Mouse (Mus musculus) adrenal gland, adult (tissue): ENCODE measurements around the gene Prss41.
"Not testable (repeated sequence)": the region's sequence is repeated elsewhere in the genome, so short reads cannot be mapped to it uniquely, and the experiment has no call there.

Source experiments
- DNase-seq, 2 experiments: peaks; one replicate each; pipeline ENCODE4 v3.0.0; 2022 to 2023; ENCODE audit warnings: low spot score in 1 of 2; ENCODE audit not compliant: inconsistent age in 2 of 2

Gene Prss41

DNA sequence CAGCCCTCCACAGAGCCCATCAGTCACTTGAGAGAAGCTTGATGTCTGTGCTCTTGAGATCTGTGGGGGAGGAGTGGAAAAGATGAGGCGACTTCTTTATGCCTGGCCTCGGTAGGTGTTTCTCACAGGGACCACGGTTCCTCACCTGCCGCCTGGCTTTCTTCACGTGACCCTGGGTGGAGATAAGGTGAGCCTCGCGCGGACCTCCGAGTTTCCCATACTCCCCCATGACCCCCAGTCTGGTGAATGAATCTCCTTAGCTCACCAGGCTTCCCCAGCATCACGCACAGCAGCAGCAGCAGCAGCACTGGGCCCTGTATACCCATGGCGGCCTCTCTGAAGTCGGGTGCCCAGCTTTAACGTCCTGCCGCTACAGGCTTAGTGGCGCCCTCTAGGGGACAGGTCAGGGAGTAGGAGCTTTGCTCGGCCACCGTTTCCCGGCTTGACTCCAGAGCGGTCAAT lies at the start of gene Prss41, which contains the start of gene Prss32:
Prss41 (minus strand) TSS at position 361 of the 462 bp plus-strand sequence.
Prss32 (plus strand) TSS at position 44 of the 462 bp plus-strand sequence.
- DNase-seq = peak; percentile 68 to 86

DNA sequence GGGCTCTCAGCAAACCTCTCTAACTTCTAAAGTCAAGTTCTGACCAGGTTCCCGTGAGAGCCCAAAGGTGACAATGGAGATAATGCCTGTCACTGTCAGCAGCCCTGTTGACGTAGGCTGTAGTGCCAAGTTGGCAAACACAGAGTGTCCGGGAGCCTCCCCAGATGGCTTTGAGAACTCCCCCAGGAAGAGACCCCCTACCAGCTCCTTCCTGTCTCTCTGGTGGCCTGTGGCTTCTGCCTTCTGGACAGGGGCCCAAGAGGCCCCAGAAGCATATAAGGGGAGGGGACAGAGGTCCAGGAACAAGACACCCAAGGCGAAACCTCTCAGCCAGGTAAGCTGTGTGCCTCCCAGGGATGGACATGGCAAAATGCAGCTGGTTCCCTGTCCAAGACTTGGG lies 36.6 kb upstream of the Prss41 start, which contains the start of the genes Dcpp1 and Dcpp2:
Dcpp1 (plus strand) TSS at position 301 of the 400 bp plus-strand sequence.
Dcpp2 (plus strand) TSS at position 305 of the 400 bp plus-strand sequence.
- not testable (repeated sequence) for DNase-seq

DNA sequence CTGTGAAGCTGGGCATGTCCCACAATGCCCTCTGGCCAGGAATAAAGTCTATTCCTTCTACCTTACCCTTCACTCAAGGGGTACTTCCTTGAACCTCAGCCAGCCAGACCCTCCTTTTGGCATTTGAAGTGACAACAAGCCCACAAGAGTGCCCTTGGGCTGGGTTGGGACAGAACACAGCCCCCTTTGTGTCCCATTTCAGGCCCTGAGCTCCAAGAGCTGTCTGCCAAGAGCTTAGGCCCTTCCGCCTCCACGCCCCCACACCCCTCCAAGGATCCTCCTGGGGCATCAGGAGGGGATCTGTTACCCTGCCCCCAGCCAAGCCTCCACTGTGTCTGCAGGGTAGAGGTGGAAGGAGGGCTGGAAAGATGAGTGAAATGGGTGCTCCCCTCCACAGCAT lies 33.2 kb upstream of the Prss41 start:
- DNase-seq = no peak

DNA sequence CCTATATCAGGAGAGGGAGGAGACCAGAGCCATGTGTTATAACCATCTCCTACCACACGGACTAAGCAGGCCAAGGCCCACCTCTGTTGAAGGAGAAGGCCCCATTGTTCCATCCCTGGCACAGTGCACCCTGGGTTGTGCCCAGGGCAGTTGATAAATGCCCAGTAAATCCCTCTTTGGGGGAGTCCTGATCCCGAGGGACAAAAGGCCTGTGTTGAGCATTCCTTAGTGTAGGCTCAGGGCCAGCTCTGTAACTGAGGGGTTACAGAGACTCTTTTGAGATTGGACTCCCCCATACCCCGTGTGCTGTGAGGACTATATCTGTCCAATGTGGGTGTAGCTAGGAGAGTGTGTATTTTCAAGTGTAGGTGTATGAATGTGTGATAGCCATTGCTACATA lies 32.8 kb upstream of the Prss41 start:
- no peak for DNase-seq

DNA sequence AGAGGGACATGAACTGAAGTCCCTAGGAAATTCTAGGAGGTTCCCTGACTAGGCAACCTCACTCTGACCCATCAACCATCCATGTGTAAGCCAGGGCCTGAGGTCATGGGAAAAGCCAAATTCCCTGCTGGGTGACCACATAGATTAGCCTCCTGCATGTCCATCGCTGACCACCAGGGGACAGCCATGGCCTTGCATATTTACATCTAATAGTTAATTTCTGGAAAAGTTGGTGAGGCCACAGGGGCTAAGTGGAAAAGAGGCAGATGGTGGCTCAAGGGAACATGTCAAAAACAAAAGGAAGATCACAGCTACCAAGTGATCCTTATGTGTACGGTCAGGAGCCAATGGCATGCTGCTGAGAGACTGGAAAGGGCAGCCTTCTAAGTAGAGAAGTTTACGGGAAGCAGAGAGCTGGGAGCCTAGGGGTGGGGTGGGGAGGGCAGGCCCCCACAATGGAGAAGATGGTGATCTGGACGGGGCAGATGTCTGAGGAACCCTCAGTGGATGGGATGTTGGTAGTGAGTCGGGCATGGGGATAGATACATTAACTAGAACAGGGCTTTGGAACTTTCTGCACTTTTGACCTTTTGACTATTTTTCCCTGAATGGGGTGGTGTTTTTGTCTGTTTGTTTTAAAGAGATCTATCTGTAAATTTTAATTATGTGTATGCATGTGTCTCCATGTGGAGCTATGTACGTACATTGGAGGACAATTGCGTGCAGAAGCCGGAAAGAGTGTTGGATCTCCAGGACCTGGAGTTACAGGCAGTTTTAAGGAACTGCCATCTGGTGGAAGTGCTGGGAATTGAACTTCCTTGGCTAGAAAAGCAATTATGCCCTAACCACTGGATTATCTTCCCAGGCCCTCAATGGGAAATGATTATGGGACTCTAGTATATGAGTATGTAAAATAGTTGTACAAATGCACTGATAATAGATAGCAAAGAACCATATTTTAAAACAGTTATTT lies 30.2 kb upstream of the Prss41 start:
- DNase-seq = peak; percentile 46 to 82

DNA sequence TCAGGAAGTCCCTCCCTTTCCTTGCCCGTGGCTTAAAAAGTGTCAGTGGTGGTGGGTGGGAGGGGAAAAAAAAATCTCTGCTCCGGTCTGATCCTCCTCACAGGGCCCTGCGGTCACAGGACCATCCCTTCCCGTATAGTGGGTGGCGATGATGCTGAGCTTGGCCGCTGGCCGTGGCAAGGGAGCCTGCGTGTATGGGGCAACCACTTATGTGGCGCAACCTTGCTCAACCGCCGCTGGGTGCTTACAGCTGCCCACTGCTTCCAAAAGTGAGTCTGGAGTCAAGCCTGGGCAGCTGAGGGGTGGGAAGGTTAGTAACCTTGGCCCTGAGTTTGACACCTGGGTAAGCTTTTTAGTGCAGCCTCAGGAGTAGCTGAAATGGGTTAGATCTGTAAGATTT lies 24.5 kb upstream of the Prss41 start:
- DNase-seq = no peak

DNA sequence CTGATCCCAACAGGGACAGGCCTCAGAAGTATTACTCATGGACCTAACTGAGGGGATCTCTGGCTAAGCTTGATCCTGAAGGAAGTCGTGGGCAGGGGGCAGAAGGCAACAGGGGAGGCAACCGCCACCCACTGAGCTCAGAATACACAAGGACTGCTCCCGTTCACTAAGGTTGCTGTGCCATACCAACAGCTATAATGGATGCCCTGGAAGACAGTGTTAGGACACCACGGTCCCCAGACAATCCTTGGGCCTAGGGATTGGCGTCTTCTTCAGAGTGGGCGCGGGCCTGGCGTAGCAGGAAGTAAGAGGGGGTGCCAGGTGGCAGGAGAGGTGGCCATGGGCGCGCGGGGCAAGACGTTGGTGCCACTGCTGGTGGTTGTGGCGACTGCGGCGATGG lies 23.8 kb upstream of the Prss41 start, which contains the start of gene Prss21:
Prss21 (plus strand) TSS at position 301 of the 400 bp plus-strand sequence.
- DNase-seq = no peak

DNA sequence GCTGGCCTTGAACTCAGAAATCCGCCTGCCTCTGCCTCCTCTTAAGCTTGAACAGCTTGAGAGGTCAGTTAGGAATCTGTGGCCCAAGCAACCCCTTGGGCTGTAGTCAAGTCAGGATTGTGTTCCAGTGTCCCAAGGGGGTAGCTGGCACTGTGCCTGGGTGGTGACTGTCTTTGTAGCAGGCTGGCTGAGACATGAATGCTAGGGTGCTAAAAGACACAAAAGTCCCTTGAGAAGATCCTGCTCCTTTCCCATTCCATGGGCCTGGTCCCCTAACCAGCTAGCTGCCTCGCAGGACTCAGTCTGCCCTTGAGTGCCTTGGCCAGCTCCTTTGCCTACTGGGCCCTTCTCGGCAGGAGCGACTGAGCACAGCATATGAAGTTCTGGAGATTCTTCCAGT lies 19.0 kb upstream of the Prss41 start:
- no peak for DNase-seq

DNA sequence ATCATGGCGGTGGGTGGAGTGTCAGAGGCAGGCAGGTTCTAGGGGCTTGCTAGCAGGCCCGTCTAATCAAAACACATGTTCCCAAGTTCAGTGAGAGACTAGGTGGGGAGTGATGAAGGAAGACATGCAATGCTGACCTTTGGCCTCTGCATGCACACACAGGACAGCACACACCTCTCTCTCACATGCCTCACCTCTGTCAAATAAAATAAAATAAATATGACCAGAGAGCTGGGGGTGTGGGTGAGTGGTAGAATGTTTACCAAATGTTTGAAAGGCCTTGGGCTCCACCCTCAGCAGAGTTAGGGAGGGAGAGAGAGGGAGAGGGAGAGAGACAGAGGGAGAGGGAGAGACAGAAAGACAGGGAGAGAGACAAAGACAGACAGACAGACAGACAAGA lies 13.9 kb upstream of the Prss41 start:
- no peak for DNase-seq

DNA sequence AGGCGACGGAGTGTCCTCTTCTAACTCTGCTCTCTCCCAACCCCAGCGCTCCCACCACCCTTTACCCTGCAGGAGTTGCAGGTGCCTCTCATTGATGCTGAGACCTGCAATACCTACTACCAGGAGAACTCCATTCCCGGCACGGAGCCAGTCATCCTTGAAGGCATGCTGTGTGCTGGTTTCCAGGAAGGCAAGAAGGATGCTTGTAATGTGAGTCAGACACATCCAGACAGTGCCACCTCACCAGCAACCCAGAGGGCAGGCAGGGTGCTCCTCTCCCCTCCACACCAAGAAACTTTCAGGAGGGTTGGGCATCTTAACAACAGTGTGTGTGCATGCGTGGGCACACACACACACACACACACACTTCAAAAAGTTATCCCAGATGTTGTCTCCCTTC lies 13.2 kb upstream of the Prss41 start:
- no peak for DNase-seq

DNA sequence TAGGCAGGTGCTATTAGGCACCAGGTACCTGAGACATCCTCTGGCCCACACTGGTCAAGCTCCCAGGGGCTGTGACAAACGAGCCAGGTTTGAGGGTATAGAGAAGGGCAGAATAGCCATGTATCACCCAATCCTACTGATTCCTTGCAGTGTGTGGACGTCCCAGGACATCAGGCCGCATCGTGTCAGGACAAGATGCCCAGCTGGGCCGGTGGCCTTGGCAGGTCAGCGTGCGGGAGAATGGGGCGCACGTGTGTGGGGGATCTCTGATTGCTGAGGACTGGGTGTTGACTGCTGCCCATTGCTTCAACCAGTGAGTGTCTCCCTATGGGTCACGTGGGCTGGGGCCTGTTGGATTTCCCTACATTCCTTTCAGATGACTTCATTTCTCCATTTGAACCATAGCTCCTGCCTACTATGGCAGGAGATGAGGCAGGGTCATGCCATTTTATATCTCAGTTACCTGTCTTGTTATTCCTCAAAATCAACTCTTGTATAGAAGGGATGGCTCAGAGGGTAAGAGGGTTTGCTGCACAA lies 10.3 kb upstream of the Prss41 start:
- DNase-seq = no peak

DNA sequence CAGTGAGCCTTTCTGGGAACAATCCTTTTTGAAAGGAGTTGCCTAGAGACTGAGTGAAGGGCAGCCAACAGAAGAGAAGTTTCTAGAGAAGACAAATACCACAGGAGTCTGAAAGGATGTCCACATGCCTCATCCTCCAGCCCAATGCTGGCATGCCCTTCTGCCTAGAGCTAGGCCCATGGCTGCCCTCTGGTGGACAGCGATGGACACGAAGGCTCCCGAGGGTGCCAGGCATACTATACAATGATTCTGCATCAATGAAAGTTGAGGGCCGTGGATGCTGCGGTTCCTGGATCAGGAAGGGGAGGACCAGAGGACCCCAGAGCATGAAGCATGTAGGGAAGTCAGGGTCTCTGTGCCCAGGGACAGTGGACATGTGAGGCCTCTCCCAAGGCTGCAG lies 9.3 kb upstream of the Prss41 start:
- DNase-seq = peak; percentile 53 to 81

DNA sequence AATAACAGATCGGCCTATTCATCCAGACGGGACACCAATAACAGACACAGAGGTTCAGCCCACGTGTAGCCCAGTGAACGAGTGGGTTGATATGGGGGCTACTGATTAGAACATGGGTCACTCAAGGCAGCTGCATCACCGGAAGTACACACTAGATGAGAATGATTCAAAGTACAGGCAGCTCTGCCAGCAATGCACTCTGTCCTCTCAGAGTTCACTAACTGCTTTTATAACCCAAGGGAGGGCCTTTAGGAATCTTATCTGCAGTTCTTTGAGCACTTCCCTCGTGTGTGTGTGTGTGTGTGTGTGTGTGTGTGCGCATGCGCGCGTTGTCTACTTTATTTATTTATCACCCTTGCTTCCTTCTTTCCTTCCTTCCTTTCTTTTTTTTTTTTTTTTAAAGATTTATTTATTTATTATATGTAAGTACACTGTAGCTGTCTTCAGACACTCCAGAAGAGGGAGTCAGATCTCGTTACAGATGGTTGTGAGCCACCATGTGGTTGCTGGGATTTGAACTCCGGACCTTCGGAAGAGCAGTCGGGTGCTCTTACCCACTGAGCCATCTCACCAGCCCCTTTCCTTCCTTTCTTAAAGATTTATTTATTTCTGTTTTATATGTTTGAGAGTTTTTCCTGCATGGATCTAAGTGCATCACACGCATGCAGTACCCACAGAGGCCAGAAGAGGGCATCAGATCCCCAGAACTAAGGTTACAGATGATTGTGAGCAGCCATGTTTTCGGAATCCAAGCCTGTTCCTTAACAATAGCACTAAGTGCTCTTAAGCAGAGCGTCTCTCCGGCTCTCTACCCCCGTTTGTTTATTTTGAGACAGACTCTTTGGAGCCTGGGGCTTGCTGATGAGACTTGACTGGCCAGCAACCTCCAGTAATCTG lies 7.1 kb upstream of the Prss41 start:
- DNase-seq = peak; percentile 65 to 89

DNA sequence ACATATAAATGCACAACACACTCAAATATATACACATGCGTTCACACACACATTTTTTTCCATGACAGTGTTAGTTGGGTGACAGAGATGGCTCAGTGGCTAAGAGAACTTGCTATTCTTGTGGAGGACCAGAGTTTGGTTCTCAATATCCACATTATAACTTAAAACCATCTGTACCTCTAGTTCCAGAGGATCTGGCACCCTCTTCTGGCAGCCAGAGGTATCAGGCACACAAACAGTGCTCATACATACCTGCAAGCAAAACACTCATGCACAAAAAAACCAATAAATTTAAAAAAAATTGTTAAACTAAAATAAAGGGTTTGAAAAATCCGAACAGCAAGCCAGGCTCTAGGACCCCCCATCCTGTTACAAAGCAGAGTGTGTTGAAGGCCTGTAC lies 6.1 kb upstream of the Prss41 start:
- DNase-seq = no peak

DNA sequence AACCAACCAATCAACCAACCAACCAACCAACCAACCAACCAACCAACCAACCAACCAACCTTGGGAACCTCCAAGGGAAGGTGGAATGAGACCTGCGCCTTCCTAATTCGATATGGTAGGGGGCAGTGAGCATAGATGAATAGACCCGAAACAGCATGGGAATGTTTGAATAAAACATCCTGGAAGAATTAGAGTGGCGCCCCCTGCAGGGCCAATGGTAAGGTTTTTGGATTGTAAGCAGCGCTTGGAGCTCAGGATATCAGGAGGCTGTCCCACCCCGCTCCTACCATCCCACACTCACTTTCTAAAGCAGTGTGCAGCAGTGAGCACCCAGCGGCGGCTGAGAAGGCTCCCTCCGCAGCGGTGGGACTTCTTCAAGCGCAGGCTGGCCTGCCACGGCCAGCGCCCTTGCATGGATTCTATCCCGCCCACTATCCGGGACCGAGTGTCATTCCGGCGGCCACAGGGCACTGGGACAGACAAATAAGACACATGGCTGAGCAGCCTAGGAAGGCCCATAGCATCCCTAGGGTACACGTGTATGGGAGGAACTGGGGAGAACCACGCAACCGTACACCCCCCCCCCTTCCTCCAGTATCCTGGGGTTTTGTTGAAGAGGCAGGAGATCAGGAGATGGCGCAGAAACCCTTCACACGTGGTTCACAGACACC lies 696 bp downstream of the Prss41 start:
- DNase-seq = peak in 1 of 2 experiments; percentile 75

DNA sequence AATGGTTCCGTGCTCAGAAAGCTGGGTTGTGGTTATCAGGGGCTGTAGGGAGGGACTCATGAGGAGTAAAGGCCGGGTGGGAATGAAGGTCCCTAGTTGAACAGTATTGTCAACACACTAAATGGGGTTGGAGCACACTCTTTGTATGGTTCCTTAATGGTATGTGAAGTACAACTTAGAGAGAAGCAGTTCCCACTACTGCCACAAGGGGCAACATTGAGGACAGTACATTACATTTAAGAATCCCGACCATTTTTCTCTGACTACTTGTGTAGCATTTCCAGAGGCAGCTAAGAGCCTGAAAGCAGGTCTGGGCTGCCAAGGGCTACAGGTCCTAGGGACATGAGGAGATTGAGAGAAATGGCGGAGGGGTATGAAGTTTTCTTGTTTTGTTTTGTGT lies 2.8 kb downstream of the Prss41 start:
- DNase-seq = peak in 1 of 2 experiments; percentile 87

DNA sequence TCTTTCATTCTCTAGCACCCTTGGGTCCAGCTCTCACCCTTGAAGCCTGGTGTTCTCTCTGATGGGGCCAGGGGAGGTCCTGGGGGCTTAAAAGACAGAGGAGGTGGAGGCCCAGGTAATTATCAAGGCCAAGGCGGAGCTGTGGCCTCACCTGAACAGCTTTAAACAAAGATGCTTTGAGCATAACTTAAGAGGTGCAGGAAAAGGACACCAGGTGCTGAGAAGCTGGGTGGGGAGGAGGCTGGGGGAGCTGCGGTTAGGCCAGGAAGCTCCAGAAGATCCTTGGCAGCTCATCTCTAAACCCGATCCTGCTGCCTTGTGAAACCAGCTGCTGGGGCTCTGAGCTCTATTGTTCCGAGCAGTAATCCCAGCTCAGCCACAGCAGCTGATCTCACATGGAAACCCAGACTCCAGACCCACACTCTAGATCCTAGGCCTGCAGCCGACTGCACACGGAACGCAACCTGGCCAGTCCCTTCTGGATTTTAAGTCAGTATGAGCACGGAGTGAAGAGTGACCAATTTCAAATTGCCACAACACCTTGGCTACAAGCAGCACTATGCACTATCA lies 7.9 kb downstream of the Prss41 start, which contains the start of gene Prss33:
Prss33 (minus strand) TSS at position 51 of the 570 bp plus-strand sequence.
- DNase-seq = no peak

DNA sequence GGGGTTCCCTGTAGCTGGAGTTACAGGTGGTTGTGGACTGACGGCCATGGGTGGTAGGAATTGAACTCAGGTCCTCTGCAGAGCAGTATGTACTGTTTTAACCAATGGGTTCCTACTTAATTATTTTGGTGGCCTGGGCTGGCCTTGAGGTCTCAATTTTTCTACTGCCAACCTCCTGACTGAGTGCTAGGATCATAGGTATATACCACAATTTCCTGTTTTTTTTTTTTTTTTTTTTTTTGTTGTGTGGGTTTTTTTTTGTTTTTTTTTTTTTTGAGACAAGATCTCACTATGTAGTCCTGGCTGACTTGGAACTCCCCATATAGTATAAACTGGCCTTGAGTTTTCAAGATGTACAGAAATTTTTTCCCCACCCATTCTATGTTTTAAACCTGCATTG lies 12.8 kb downstream of the Prss41 start:
- DNase-seq = no peak

DNA sequence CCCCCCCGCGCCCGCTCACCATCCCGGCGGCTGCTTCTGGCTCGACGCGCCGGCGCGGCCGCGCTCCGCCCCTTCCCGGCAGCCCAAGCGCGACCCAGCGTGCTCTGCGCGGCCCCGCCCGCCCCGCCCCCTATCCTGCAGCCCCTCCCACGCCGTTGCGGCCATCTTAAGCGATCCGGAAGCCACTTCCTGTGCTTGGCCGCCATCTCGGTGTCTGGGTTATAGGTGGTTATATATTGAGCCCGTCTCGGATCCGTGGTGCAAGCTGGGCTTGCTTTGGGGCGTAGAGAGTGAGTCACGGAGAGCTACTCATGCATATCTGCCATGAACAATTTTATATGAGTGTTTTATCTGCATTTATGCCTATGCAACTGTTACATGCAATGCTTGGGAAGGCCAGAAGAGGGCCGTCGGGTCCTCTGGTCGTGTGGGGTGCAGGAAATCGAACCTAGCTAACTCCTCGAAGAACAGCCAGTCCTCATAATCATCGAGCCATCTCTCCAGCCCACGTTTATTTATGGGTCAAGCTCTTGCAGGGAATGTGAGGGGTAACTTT lies 14.8 kb downstream of the Prss41 start, which contains the start of gene Elob:
Elob (minus strand) TSS at position 73 of the 556 bp plus-strand sequence.
- peak; percentile 87 to 95 for DNase-seq
